In genomic region chr7:79702755-79703154, GRCm38 (mm10) we compare ENCODE assay signal across 26 mouse cellular contexts. TPM values are rescaled to one million over a fixed set of nuclear protein-coding genes. Genes with fewer than 3 reads are reported as not detected.
DNase-seq lines count a peak whose midpoint lies in the region; ATAC-seq lines count a peak whose summit lies in the region.
"Had no signal": no experiment of that assay in that cellular context is flagged by ENCODE, and none has a peak within 500 bp of the region (broad histone marks: within the 10 kb centered on the region; RNA-seq: fewer than 3 reads in every experiment).

No protein-coding gene starts in this region.

- H3K9me3 ChIP-seq in heart, embryonic 11.5 days (replicated peaks; ENCODE audit: control insufficient read depth, low read length) = no peaks in the 10 kb centered on the region
- no peaks in the 10 kb centered on the region for H3K9me3 ChIP-seq in heart, embryonic 14.5 days (ENCODE audit: control insufficient read depth, low read length)
- H3K9me3 ChIP-seq: forebrain, embryonic 10.5 days; forebrain, embryonic 13.5 days; heart, embryonic 15.5 days; hindbrain, embryonic 12.5 days; hindbrain, embryonic 15.5 days had no signal

- 0 out of 2 replicates have a peak, but pooled peaks cover 2% of the 10 kb centered on the region for H3K27me3 ChIP-seq in heart, embryonic 11.5 days (ENCODE audit: control insufficient read depth, insufficient read depth, low read length)
- H3K27me3 ChIP-seq in heart, embryonic 14.5 days (ENCODE audit: control insufficient read depth, insufficient read depth, low read length) = no peaks in the 10 kb centered on the region
- H3K27me3 ChIP-seq: forebrain, embryonic 13.5 days; heart, embryonic 15.5 days; hindbrain, embryonic 12.5 days; hindbrain, embryonic 15.5 days had no signal

- H3K27ac ChIP-seq in heart, embryonic 11.5 days (ENCODE audit: low read depth, low read length) = no peak overlapping the region
- no peak overlapping the region for H3K27ac ChIP-seq in heart, embryonic 14.5 days (replicated peaks in 1 of 2; ENCODE audit: control insufficient read depth in 1 of 2, insufficient read depth in 1 of 2, low read depth in 2 of 2, low read length in 2 of 2)
- H3K27ac ChIP-seq: forebrain, embryonic 10.5 days; forebrain, embryonic 13.5 days; heart, embryonic 15.5 days; hindbrain, embryonic 12.5 days; hindbrain, embryonic 15.5 days had no signal

- peaks cover 6% of the 10 kb centered on the region; the same call in 1 of the 2 replicates for H3K4me1 ChIP-seq in heart, embryonic 11.5 days (ENCODE audit: control insufficient read depth, insufficient read depth, low read length)
- peaks cover 0 to 4% of the 10 kb centered on the region in 2 experiments; a peak in 3 of 4 replicates for H3K4me1 ChIP-seq in heart, embryonic 14.5 days (ENCODE audit: control insufficient read depth in 2 of 2, insufficient read depth in 2 of 2, low read length in 2 of 2)
- H3K4me1 ChIP-seq: forebrain, embryonic 10.5 days; forebrain, embryonic 13.5 days; hindbrain, embryonic 12.5 days; hindbrain, embryonic 15.5 days had no signal

- H3K36me3 ChIP-seq in heart, embryonic 11.5 days (ENCODE audit: control insufficient read depth, insufficient read depth, low read length) = peaks cover 15% of the 10 kb centered on the region; the same call in 1 of the 2 replicates
- peaks cover 90% of the 10 kb centered on the region for H3K36me3 ChIP-seq in heart, embryonic 14.5 days (ENCODE audit: control insufficient read depth, insufficient read depth, low read length)
- H3K36me3 ChIP-seq: hindbrain, embryonic 15.5 days had no signal

- no peak overlapping the region for H3K4me3 ChIP-seq in heart, embryonic 11.5 days (ENCODE audit: low read depth, low read length)
- no peak overlapping the region for H3K4me3 ChIP-seq in heart, embryonic 14.5 days (ENCODE audit: control insufficient read depth in 1 of 2, insufficient read depth in 1 of 2, low read depth in 1 of 2, low read length in 2 of 2)
- H3K4me3 ChIP-seq: forebrain, embryonic 10.5 days; forebrain, embryonic 13.5 days; heart, embryonic 15.5 days; hindbrain, embryonic 12.5 days; hindbrain, embryonic 15.5 days had no signal

- ATAC-seq in frontal cortex, adult (ENCODE audit: low TSS enrichment) = peak; percentile 57; the same call in 1 of the 2 replicates
- ATAC-seq in heart, embryonic 11.5 days (replicated peaks; ENCODE audit: insufficient number of reproducible peaks, low FRiP score, low TSS enrichment) = no peak
- no peak for ATAC-seq in heart, embryonic 14.5 days (ENCODE audit: insufficient number of reproducible peaks, insufficient read depth, low FRiP score, low read depth)
- ATAC-seq: activated CD4-positive, CD25-positive, alpha-beta regulatory T cell, adult 4 months; forebrain, embryonic 13.5 days; forebrain, embryonic 16.5 days; intestine, postnatal 0 days had no signal

- no peak overlapping the region for H3K9ac ChIP-seq in heart, embryonic 11.5 days (ENCODE audit: low read depth, low read length)
- no peak overlapping the region for H3K9ac ChIP-seq in heart, embryonic 14.5 days (ENCODE audit: low read length)
- H3K9ac ChIP-seq: forebrain, embryonic 13.5 days; heart, embryonic 15.5 days; hindbrain, embryonic 12.5 days; hindbrain, embryonic 15.5 days had no signal

- WGBS in heart, embryonic 11.5 days (ENCODE audit: insufficient replicate concordance) = 49% methylated on average over 16 of the region's 16 CpGs
- WGBS in heart, embryonic 14.5 days = 44% methylated on average over 16 of the region's 16 CpGs

- DNase-seq in frontal cortex, postnatal 36 days (ENCODE audit: low spot score in 2 of 2) = no peak
- DNase-seq in heart, adult 8-10 months (ENCODE audit: low spot score) = no peak
- no peak for DNase-seq in heart, postnatal 4 days
- DNase-seq in brain, adult 2 months (ENCODE audit: low read depth, low spot score) = peak; percentile 32
- DNase-seq: adrenal gland, adult 8-10 months; adrenal gland, postnatal 25 days; cerebellum, adult 18-20 months; cerebellum, adult 9-10 months; cerebellum, postnatal 14 days; gastrocnemius, postnatal 25 days; kidney, adult 2 months had no signal

- 0 out of 2 replicates have a peak overlapping the region, but pooled peaks have one; percentile 20 for H3K4me2 ChIP-seq in heart, embryonic 11.5 days
- peak overlapping the region; percentile 4; the same call in 1 of the 2 replicates for H3K4me2 ChIP-seq in heart, embryonic 14.5 days (ENCODE audit: low read length)
- H3K4me2 ChIP-seq: forebrain, embryonic 13.5 days; heart, embryonic 15.5 days; hindbrain, embryonic 12.5 days; hindbrain, embryonic 15.5 days had no signal

RNA-seq across cellular contexts. Expression of gene Kif7, which starts 12.8 kb away (rescaled TPM):
- polyA plus RNA-seq in heart, embryonic 11.5 days (2014; fragmentation: Nextera tagmentation; extraction: Ambion mirVana) = 1.9 and 2.3 TPM in 2 replicates
- total RNA-seq in heart, adult 8-10 months (2022) = 1 to 10 TPM; 1.2 to 1.4 (median 1.2) TPM
- polyA plus RNA-seq in heart, embryonic 14.5 days (2014; fragmentation: Nextera tagmentation; extraction: Ambion mirVana) = 1.6 and 2.0 TPM in 2 replicates
- 1 to 10 TPM; 4.9 to 5.4 TPM for total RNA-seq in heart, postnatal 4 days (2021)

RNA-seq across cellular contexts. Expression of gene Plin1, which starts 29.9 kb away (rescaled TPM):
- not detected in 2 replicates for polyA plus RNA-seq in heart, embryonic 11.5 days (2014; fragmentation: Nextera tagmentation; extraction: Ambion mirVana)
- total RNA-seq in heart, adult 8-10 months (2022) = 1 to 10 TPM; 4.4 to 5.6 (median 5.0) TPM
- not detected in 2 replicates for polyA plus RNA-seq in heart, embryonic 14.5 days (2014; fragmentation: Nextera tagmentation; extraction: Ambion mirVana)
- total RNA-seq in heart, postnatal 4 days (2021) = 1 to 10 TPM; 5.1 to 9.6 TPM
- total RNA-seq: hematopoietic stem cell, adult 5-6 weeks had no signal
- polyA plus RNA-seq: activated CD4-positive, CD25-positive, alpha-beta regulatory T cell, adult 4 months; embryonic facial prominence, embryonic 11.5 days; forebrain, embryonic 10.5 days; forebrain, embryonic 16.5 days; heart, embryonic 15.5 days; hindbrain, embryonic 12.5 days; intestine, embryonic 14.5 days; intestine, postnatal 0 days had no signal

RNA-seq across cellular contexts. Expression of gene Pex11a, which starts 40.2 kb away (rescaled TPM):
- polyA plus RNA-seq in heart, embryonic 11.5 days (2014; fragmentation: Nextera tagmentation; extraction: Ambion mirVana) = 7.0 and 7.6 TPM in 2 replicates
- 10 to 100 TPM; 15.7 to 29.2 (median 22.4) TPM for total RNA-seq in heart, adult 8-10 months (2022)
- polyA plus RNA-seq in heart, embryonic 14.5 days (2014; fragmentation: Nextera tagmentation; extraction: Ambion mirVana) = 9.4 and 9.8 TPM in 2 replicates
- total RNA-seq in heart, postnatal 4 days (2021) = 1 to 10 TPM; 7.2 to 8.5 TPM

RNA-seq across cellular contexts. Expression of gene Wdr93, which starts 40.2 kb away (rescaled TPM):
- 6.2 and 6.6 TPM in 2 replicates for polyA plus RNA-seq in heart, embryonic 11.5 days (2014; fragmentation: Nextera tagmentation; extraction: Ambion mirVana)
- not detected for total RNA-seq in heart, adult 8-10 months (2022)
- 0.39 and 0.50 TPM in 2 replicates for polyA plus RNA-seq in heart, embryonic 14.5 days (2014; fragmentation: Nextera tagmentation; extraction: Ambion mirVana)
- under 1 TPM in 1 of 2 experiments, not detected in 1; 0.19 TPM for total RNA-seq in heart, postnatal 4 days (2021)
- total RNA-seq: gastrocnemius, postnatal 25 days; hematopoietic stem cell, adult 5-6 weeks had no signal

RNA-seq across cellular contexts. Expression of gene Ticrr, which starts 42.8 kb away (rescaled TPM):
- polyA plus RNA-seq in heart, embryonic 11.5 days (2014; fragmentation: Nextera tagmentation; extraction: Ambion mirVana) = 7.1 and 9.8 TPM in 2 replicates
- total RNA-seq in heart, adult 8-10 months (2022) = under 1 TPM in 1 of 4 experiments, not detected in 3; 0.14 TPM
- 5.1 and 5.3 TPM in 2 replicates for polyA plus RNA-seq in heart, embryonic 14.5 days (2014; fragmentation: Nextera tagmentation; extraction: Ambion mirVana)
- 1 to 10 TPM; 5.4 to 5.8 TPM for total RNA-seq in heart, postnatal 4 days (2021)
- total RNA-seq: gastrocnemius, adult 8-10 months had no signal
